Mouse (Mus musculus): ENCODE results near the gene Jmjd7.

- TF ChIP-seq CTCF (conservative IDR thresholded peaks at IDR 0.05; ENCODE audit: insufficient read depth, insufficient read length, low read depth, low read length) (no peak), POLR2A (IDR thresholded peaks at IDR 0.05; ENCODE audit: low read depth, low read length) (no peak)
These were observed 16.9 kb downstream of the Jmjd7 start for GRCm38 (mm10) chr2:120044101-120044603.
